Mouse (Mus musculus) right cerebral cortex, adult 18-20 months (tissue): ENCODE data around the gene Hcrtr1.

Experiments
- DNase-seq: peaks from one replicate; pipeline ENCODE4 v3.0.0; 2022; ENCODE audit warnings: mixed read lengths

Hcrtr1 gene

DNA sequence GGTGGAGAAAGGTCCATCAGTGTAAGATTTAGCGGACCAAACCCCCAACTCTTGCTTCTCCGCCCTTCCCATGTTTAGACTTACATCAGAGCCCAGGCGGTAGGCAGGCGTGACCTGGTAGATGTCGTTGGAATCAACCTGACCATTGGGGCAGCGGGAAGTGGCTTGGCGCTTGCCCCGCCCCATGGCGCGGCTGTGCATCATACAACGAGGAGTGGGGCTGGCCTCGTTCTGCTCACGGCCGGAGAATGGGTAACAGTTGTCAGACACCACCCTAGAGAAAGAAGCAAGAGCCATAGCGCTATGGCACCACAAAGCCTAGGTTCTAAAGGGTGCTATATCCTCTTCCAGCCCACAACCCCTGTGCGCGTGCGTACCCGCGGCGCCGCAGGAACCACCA lies 28.2 kb upstream of the Hcrtr1 start:
- no peak for DNase-seq

DNA sequence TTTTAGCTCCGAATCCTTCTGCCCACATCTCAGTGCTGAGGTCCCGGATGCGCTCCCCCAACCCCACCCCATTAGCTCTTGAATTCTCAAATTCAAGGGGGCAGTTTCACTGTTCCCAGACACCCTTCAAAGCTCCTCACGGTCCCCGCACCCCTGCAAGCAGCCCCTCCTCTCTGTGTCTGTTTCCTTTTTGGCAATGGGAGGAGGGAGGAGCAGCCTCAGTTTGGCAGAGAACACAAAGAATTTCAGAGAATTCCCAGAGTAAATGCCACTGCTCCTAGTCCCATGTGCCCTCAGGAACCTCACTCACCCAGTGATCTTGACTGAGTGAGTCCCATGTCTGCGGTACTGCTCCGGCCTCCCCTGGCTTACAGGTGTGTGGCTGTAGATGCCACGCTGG lies 27.4 kb upstream of the Hcrtr1 start:
- no peak for DNase-seq

DNA sequence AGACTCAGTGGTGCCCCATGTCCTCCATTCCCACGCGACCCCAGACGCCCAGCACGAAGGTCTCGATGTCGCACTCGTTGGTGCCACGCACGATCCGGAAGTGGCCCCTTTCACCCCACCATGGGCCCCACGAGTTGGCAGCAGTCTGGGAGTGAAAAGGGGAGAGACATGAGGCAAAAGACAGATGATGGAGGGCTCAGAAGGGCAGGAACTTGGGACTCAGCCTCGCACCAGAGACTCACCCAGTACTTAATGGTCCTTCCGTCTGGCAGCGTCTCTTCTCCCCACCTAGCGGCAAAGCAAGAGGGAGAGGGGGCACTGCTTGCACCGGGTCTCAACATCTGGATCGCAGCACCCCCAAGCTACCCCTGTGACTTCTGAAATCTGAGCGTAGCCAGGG lies 26.9 kb upstream of the Hcrtr1 start:
- no peak for DNase-seq

- no peak for DNase-seq
These were observed 25.0 kb upstream of the Hcrtr1 start for GRCm38 (mm10) chr4:130164121-130164520.

DNA sequence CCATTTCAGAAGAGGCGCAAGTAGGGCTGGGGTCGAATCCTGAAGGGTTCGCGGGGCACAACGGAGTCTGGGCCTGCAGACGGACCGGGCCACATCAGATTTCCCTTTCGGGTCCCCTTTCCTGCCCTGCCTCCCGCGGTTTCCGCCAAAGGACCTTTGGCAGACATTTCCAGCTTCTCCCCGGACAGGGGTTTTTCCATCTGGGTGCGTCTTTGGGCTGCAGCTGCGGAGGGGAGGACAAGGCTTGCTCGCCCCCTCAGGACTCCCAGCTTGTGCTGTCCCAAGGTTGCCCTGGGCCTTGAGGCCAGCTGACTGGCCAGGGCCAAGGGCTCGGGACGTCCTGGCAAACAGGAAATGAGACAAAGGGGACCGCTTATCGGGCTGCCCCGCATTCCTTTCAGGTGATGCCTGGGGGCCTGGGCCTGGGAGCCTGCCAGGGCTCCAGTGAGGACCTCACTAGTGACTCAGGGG lies 24.3 kb upstream of the Hcrtr1 start:
- DNase-seq = no peak

DNA sequence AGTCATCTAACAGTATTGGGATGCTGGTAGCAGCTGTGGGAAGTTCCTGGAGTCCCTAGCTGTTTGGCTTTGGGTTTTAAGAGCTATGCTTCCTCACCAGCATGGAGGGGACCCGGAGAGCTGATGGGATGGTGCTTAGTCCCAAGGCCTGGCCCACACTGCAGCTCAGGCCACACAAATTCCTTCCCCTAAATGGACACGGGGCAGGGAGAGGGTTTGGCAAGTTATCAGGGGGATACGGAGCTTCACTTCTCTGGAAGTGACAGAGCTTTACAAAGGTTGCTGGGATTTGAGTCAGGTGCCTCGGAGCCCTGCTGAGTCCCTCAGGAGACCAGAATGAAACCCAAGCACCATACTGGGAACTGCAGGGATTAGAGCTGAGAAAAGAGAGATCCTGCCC lies 22.2 kb upstream of the Hcrtr1 start:
- no peak for DNase-seq

DNA sequence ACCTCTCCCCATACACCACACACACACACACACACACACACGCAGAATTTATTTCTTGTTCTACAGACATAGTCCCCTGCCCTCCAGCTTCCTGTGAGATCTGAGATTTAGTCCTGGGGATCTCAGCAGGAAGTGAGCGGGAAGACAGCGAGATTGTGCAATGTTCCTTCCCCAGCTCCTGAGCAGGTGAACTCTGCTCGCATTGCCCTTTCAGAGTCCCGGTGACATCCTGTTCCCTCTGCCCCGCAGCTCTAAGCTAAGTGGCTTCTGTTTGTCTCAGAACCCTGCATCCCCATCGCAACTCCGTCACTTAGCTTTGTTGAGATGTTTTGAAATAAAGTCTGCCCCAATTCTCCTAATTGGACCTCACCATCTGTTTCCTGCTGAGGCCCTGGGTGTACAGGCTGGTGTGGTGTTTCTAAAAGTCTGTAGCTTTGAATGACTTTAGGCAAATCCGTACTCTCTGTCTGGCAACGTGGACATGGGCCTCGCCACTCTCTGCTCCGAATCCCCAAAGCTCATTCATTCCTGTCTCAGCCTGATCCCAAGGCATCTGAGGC lies 17.7 kb upstream of the Hcrtr1 start:
- DNase-seq = no peak

DNA sequence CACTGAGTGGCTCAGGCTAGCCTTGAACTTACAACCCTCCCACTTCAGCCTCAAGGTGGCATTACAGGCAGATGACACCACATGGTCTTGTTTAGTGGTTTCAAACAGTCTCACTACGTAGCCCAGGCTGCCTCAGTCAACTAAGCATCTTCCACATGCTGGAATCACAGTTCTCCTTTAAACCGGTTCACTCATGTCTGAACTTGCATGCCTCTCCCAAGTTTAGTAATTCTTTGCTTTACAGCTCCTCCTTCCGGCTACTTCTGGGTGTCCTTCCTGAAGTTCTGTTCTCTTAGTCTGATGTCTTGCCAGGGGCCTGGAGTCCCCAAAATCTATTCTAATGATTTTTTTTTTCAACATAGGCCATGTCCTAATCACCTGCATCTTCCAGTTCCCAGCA lies 15.1 kb upstream of the Hcrtr1 start:
- no peak for DNase-seq

GRCm38 (mm10) chr4:130148405-130148804 lies 9.2 kb upstream of the Hcrtr1 start:
- no peak for DNase-seq

GRCm38 (mm10) chr4:130141786-130142185 lies 2.6 kb upstream of the Hcrtr1 start:
- DNase-seq = no peak

DNA sequence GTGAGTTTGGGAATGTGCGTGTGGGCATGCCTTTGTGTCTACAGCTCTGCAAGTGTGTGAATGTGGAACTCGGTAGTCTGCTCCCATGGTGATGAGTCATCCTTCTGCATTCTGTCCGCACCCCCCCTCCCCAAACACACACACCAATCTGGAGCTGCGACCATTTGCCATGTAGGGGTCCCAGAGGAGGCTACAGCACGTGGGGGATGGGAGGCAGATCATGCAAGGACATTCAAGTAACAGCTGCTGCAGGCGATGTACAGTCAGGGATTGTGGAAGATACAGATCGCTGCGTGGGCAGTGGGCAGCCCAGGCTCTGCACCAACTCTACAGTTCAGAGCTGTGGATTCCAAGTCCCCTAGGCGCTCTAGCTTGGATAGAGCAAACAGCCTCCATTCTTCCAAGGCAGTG lies 1.8 kb upstream of the Hcrtr1 start:
- peak; percentile 62 for DNase-seq

- peak; percentile 51 for DNase-seq
These were observed 532 bp downstream of the Hcrtr1 start for GRCm38 (mm10) chr4:130138441-130139213.

GRCm38 (mm10) chr4:130133399-130133798 lies 5.8 kb downstream of the Hcrtr1 start:
- no peak for DNase-seq

DNA sequence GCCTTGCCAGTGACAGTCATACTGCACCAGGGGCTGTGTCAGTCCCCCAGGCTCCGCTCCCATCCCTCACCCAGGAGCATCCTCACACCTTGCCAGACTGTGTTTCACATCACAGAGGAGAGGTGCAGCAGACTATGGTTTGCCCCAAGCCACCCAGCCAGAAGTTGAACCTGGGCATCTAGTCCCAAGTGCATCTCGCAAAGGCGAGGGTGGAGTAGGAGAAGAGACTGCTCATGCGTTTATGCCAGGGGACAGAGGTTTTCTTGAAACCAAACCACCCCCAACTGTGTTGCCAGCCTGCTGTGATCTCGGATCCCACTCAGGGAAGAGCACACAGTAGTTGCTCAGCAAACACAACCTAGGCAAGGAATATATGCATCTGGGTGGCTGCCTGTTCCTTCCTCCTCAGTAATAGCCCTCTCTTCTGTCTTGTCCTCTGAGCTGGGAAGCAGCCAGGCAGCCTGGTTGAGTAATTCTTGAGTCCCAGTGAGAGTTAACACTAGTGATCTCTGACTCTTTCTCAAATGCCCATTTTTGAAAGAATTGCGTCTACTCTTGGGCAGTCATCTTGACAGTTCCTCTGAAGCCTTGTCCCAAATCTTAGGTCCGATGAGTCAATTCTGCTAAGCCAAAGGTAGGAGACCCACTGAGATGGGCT lies 7.6 kb downstream of the Hcrtr1 start:
- DNase-seq = no peak

- DNase-seq = no peak
These were observed 8.4 kb downstream of the Hcrtr1 start for GRCm38 (mm10) chr4:130130641-130131350.

DNA sequence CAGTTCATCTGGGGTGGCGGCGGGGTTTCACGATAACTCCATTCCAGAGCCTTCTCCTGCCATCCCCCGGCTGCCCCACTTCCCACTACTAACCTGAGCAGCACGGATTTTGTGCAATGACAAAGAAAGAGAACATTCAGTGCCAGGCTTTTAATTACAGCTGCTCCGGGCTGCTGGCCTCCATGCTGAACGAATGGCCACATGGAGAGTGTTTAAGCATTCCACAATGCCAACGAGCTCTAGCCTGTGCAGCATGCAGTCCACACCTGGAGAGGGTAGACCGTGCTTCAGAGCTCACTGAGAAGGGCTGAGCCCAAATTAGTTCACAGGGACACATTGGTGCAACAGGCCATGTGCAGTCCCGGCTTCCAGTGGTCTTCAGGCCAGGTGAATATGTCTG lies 9.1 kb downstream of the Hcrtr1 start:
- DNase-seq = no peak

- DNase-seq = no peak
These were observed 10.3 kb downstream of the Hcrtr1 start for GRCm38 (mm10) chr4:130128907-130129306.

- DNase-seq = no peak
These were observed 13.2 kb downstream of the Hcrtr1 start for GRCm38 (mm10) chr4:130125935-130126334.

GRCm38 (mm10) chr4:130125164-130125563 lies 14.0 kb downstream of the Hcrtr1 start:
- DNase-seq = no peak

GRCm38 (mm10) chr4:130124110-130124509 lies 15.0 kb downstream of the Hcrtr1 start:
- DNase-seq = no peak

GRCm38 (mm10) chr4:130123020-130123419 lies 16.1 kb downstream of the Hcrtr1 start:
- DNase-seq = no peak

DNA sequence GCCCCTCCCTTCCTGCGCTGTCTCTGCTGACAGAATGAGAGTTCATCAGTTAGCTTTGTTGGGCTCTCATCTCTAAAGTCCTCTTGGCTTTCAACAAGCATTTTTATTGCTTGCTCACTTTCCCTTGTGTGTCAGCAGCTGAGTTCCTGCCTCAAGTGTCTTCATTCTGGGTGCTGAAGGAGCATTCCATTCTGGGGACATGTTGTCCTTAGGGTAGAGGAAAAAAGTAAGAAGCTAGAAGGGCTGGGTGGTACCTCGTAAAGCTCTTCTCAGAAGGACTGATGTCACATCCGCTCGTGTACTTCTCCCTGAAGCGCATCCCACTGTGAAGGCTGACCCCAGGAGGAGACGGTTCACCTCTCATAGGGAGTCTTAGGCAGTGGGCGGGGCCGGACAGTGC lies 17.6 kb downstream of the Hcrtr1 start:
- DNase-seq = no peak

- no peak for DNase-seq
These were observed 18.4 kb downstream of the Hcrtr1 start for GRCm38 (mm10) chr4:130120752-130121151.

DNA sequence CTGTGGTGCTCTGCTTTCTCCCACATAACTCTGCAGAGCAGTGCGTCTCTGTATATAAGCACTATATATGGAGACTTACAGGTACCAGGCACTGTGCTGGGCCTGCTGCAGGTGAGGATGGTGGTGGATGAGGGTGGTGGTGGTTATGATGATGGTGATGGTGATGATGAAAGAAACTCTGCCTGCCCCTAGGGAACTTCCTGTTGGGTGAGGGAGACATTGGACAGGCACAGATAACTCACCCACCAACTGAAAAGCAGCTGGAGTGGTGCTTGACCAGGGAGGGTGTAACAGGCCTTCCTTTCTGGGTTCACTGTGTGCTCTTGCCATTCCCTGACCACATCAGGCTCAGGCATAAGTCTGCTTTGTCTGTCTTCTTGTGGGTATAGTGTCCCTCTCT lies 26.4 kb downstream of the Hcrtr1 start:
- no peak for DNase-seq
